Mouse (Mus musculus) kidney, adult 2 months (tissue): ENCODE results near the gene Mrps12.

ENCODE experiments used
- CTCF ChIP-seq: fragments of 200-500 bp; conservative IDR thresholded peaks from 2 replicates; pipeline ENCODE4 v1.5.1; 2011; ENCODE audit warnings: low read depth, mild to moderate bottlenecking, control low read depth, low read length, moderate library complexity, mixed read lengths; ENCODE audit not compliant: insufficient read depth, insufficient read length
- POLR2A ChIP-seq: fragments of 200-500 bp; IDR thresholded peaks from one replicate; pipeline ENCODE4 v1.6.1; 2011; ENCODE audit warnings: low read depth, low read length, control low read depth

DNA sequence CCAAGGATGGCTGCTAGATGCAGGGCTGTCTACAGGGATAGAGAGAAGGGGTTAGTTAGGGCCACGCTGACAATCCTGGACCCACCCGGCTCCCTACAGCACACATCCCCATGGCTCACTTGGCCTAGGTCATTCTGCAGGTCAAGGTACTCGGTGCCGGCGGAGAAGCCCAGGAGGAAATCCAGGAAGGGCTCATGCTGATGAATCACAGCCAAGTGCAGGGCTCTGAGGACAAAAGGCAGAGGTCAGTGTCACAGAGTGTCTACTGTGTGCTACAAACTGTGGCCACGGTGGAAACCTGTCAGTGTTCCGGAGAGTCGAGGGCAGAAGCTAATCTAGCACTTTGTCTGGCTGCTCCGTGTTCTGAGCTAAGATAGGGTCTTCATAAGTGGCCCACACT, 20.3 kb upstream of the Mrps12 start:
- TF ChIP-seq POLR2A (no peak), CTCF (no peak)
